Mouse (Mus musculus): ENCODE data around the gene Rptor. TPM values are rescaled to one million over a fixed set of nuclear protein-coding genes. Genes with fewer than 3 reads are reported as not detected.

The Rptor gene
- total and polyA plus RNA-seq, 3 experiments = 33.9 to 34.9 TPM; not detected in 1

GRCm38 (mm10) chr11:119692911-119693261 lies 90.2 kb downstream of the Rptor start:
- H3K9me3 ChIP-seq (replicated peaks; ENCODE audit: insufficient read depth, low read length) = no peaks in the 10 kb centered on the region
- TF ChIP-seq BHLHE40 (IDR thresholded peaks at IDR 0.05; ENCODE audit: borderline replicate concordance, low read depth, low read length) (no peak), MAX (IDR thresholded peaks at IDR 0.05; ENCODE audit: low read length) (no peak), CHD2 (IDR thresholded peaks at IDR 0.05; ENCODE audit: low read length) (no peak)
- DNase-seq (ENCODE audit: low read depth, low spot score) = no peak
- H3K79me2 ChIP-seq (ENCODE audit: control insufficient read depth, insufficient read depth, low read length, poor library complexity) = peaks cover 46% of the 10 kb centered on the region
- no peaks in the 10 kb centered on the region; a peak in 1 of 4 replicates for H3K4me1 ChIP-seq (ENCODE audit: control insufficient read depth in 1 of 2, insufficient read depth in 2 of 2, low read length in 2 of 2)
- H3K9ac ChIP-seq (ENCODE audit: control insufficient read depth, low read depth, low read length, poor library complexity, severe bottlenecking) = no peak overlapping the region
- H3K4me3 ChIP-seq (ENCODE audit: control insufficient read depth in 1 of 2, insufficient read depth in 1 of 2, low read depth in 2 of 2, low read length in 2 of 2) = no peak overlapping the region
- no peaks in the 10 kb centered on the region for H3K27me3 ChIP-seq (ENCODE audit: control insufficient read depth in 1 of 2, insufficient read depth in 2 of 2, low read length in 2 of 2)
- H3K27ac ChIP-seq (ENCODE audit: control insufficient read depth, low read depth, low read length) = no peak overlapping the region
- peaks cover 0 to 5% of the 10 kb centered on the region in 2 experiments; a peak in 2 of 4 replicates for H3K36me3 ChIP-seq (ENCODE audit: control insufficient read depth in 1 of 2, insufficient read depth in 2 of 2, low read length in 2 of 2)

- Histone ChIP-seq H3K4me3 (ENCODE audit: control insufficient read depth in 1 of 2, insufficient read depth in 1 of 2, low read depth in 2 of 2, low read length in 2 of 2) (no peak overlapping the region), H3K9me3 (replicated peaks; ENCODE audit: insufficient read depth, low read length) (no peaks in the 10 kb centered on the region), H3K79me2 (ENCODE audit: control insufficient read depth, insufficient read depth, low read length, poor library complexity) (peaks cover 41% of the 10 kb centered on the region), H3K9ac (ENCODE audit: control insufficient read depth, low read depth, low read length, poor library complexity, severe bottlenecking) (no peak overlapping the region), H3K27ac (ENCODE audit: control insufficient read depth, low read depth, low read length) (no peak overlapping the region), H3K36me3 (ENCODE audit: control insufficient read depth in 1 of 2, insufficient read depth in 2 of 2, low read length in 2 of 2) (peaks cover 0 to 1% of the 10 kb centered on the region in 2 experiments; a peak in 1 of 4 replicates), H3K4me1 (ENCODE audit: control insufficient read depth in 1 of 2, insufficient read depth in 2 of 2, low read length in 2 of 2) (no peaks in the 10 kb centered on the region), H3K27me3 (ENCODE audit: control insufficient read depth in 1 of 2, insufficient read depth in 2 of 2, low read length in 2 of 2) (no peaks in the 10 kb centered on the region)
- no peak for DNase-seq (ENCODE audit: low read depth, low spot score)
- TF ChIP-seq ETS1 (IDR thresholded peaks at IDR 0.05; ENCODE audit: low read depth, low read length) = no peak
- TF ChIP-seq ZKSCAN1 (IDR thresholded peaks at IDR 0.05; ENCODE audit: low read depth, low read length) = no peak
- TF ChIP-seq MYC (IDR thresholded peaks at IDR 0.05; ENCODE audit: low read depth, low read length) = no peak
- no peak for TF ChIP-seq MEF2A (IDR thresholded peaks at IDR 0.05; ENCODE audit: extremely low read depth, insufficient replicate concordance, low read depth, low read length, poor library complexity, severe bottlenecking)
- no peak for TF ChIP-seq MXI1 (IDR thresholded peaks at IDR 0.05; ENCODE audit: low read depth, low read length)
- TF ChIP-seq GATA1 (IDR thresholded peaks at IDR 0.05; ENCODE audit: low read depth, low read length) = no peak
- TF ChIP-seq KAT2A (conservative IDR thresholded peaks at IDR 0.05; ENCODE audit: low read depth, low read length) = no peak
- no peak for TF ChIP-seq E2F4 (IDR thresholded peaks at IDR 0.05; ENCODE audit: borderline replicate concordance, low read depth, low read length)
- TF ChIP-seq ELF1 (IDR thresholded peaks at IDR 0.05; ENCODE audit: low read depth, low read length) = no peak
- no peak for TF ChIP-seq RAD21 (IDR thresholded peaks at IDR 0.05; ENCODE audit: low read depth, low read length)
- no peak for TF ChIP-seq POLR2A (IDR thresholded peaks at IDR 0.05; ENCODE audit: control insufficient read depth in 1 of 2, insufficient read depth in 1 of 2, low read depth in 1 of 2, low read length in 2 of 2, poor library complexity in 1 of 2)
- TF ChIP-seq USF1 (IDR thresholded peaks at IDR 0.05; ENCODE audit: low read depth, low read length) = no peak
- no peak for TF ChIP-seq UBTF (IDR thresholded peaks at IDR 0.05; ENCODE audit: borderline replicate concordance, insufficient read depth, low read depth, low read length)
- TF ChIP-seq SMC3 (IDR thresholded peaks at IDR 0.05; ENCODE audit: low read depth, low read length) = no peak
- TF ChIP-seq CHD2 (IDR thresholded peaks at IDR 0.05; ENCODE audit: low read length) = no peak
- no peak for TF ChIP-seq MYB (IDR thresholded peaks at IDR 0.05; ENCODE audit: low read depth, low read length)
- no peak for TF ChIP-seq USF2 (IDR thresholded peaks at IDR 0.05; ENCODE audit: borderline replicate concordance in 1 of 2, insufficient read depth in 1 of 2, low read depth in 1 of 2, low read length in 2 of 2)
Measured at GRCm38 (mm10) chr11:119694146-119694860, 91.6 kb downstream of the Rptor start.

Measured in MEL (cell line).